11 mouse cellular contexts compared by ENCODE assay signal in genomic region chr12:70589315-70589742, GRCm38 (mm10).
DNase-seq lines count a peak whose midpoint lies in the region; ATAC-seq lines count a peak whose summit lies in the region.
"Had no signal": no experiment of that assay in that cellular context is flagged by ENCODE, and none has a peak within 500 bp of the region (broad histone marks: within the 10 kb centered on the region; RNA-seq: fewer than 3 reads in every experiment).

No protein-coding gene starts in this region.

- H3K27me3 ChIP-seq in kidney, embryonic 15.5 days: no peaks in the 10 kb centered on the region
- no peaks in the 10 kb centered on the region for H3K27me3 ChIP-seq in lung, embryonic 16.5 days (ENCODE audit: control insufficient read depth, insufficient read depth, low read depth, low read length)
- H3K27me3 ChIP-seq: liver, embryonic 13.5 days had no signal

- ATAC-seq in kidney, embryonic 15.5 days (replicated peaks; ENCODE audit: low FRiP score): no peak
- peak; percentile 87 for ATAC-seq in cerebellum, adult (ENCODE audit: insufficient number of reproducible peaks, low FRiP score, low TSS enrichment)
- 0 out of 2 replicates have a peak, but pooled peaks have one; percentile 31 for ATAC-seq in lung, embryonic 16.5 days (ENCODE audit: low read depth)
- ATAC-seq: inflammation-experienced regulatory T-cells, adult 6 months had no signal

- no peaks in the 10 kb centered on the region for H3K9me3 ChIP-seq in kidney, embryonic 15.5 days (replicated peaks)
- H3K9me3 ChIP-seq in lung, embryonic 16.5 days (ENCODE audit: control insufficient read depth, low read length): no peaks in the 10 kb centered on the region
- H3K9me3 ChIP-seq: liver, embryonic 13.5 days had no signal

- H3K9ac ChIP-seq in kidney, embryonic 15.5 days: no peak overlapping the region
- no peak overlapping the region for H3K9ac ChIP-seq in lung, embryonic 16.5 days (ENCODE audit: low read length)
- H3K9ac ChIP-seq: liver, embryonic 13.5 days had no signal

- 78% methylated on average over 2 of the region's 2 CpGs for WGBS in kidney, embryonic 15.5 days
- WGBS in lung, embryonic 16.5 days: 63% methylated on average over 2 of the region's 2 CpGs

- no peak overlapping the region for H3K4me2 ChIP-seq in kidney, embryonic 15.5 days
- no peak overlapping the region for H3K4me2 ChIP-seq in lung, embryonic 16.5 days (ENCODE audit: low read depth, low read length)
- H3K4me2 ChIP-seq: liver, embryonic 13.5 days had no signal

- DNase-seq in kidney, adult 11 months: peak; percentile 48
- DNase-seq in gastrocnemius, adult 18-20 months (ENCODE audit: low spot score): peak; percentile 84
- DNase-seq in MN1 (ENCODE audit: low spot score): no peak
- DNase-seq in urinary bladder, adult 18-20 months (ENCODE audit: low spot score in 2 of 2): no peak
- DNase-seq in ovary, postnatal 10 days (ENCODE audit: low spot score): no peak
- DNase-seq: liver, embryonic 13.5 days had no signal

- H3K4me3 ChIP-seq in kidney, embryonic 15.5 days (replicated peaks): no peak overlapping the region
- no peak overlapping the region for H3K4me3 ChIP-seq in lung, embryonic 16.5 days (ENCODE audit: low read length)
- H3K4me3 ChIP-seq: liver, embryonic 13.5 days; myocyte had no signal

- H3K4me1 ChIP-seq in kidney, embryonic 15.5 days: 0 out of 2 replicates have a peak, but pooled peaks cover 8% of the 10 kb centered on the region
- H3K4me1 ChIP-seq in lung, embryonic 16.5 days (replicated peaks; ENCODE audit: control insufficient read depth, insufficient read depth, low read length): peaks cover 5% of the 10 kb centered on the region
- H3K4me1 ChIP-seq: liver, embryonic 13.5 days had no signal

- no peaks in the 10 kb centered on the region for H3K36me3 ChIP-seq in kidney, embryonic 15.5 days
- no peaks in the 10 kb centered on the region for H3K36me3 ChIP-seq in lung, embryonic 16.5 days (ENCODE audit: control insufficient read depth, insufficient read depth, low read length)
- H3K36me3 ChIP-seq: liver, embryonic 13.5 days had no signal

- no peak overlapping the region for H3K27ac ChIP-seq in kidney, embryonic 15.5 days
- H3K27ac ChIP-seq in lung, embryonic 16.5 days (ENCODE audit: low read length): no peak overlapping the region
- H3K27ac ChIP-seq: liver, embryonic 13.5 days had no signal

Comparison
In these comparisons a context has a peak if more than half of its experiments do, and no peak if none do; other contexts are left out.
1. DNase-seq: peak in kidney, adult 11 months (single experiment) and gastrocnemius, adult 18-20 months (single experiment); none in MN1 (single experiment), urinary bladder, adult 18-20 months (0 of 2) and ovary, postnatal 10 days (single experiment).